Mouse (Mus musculus) cerebellum, adult 2 months (tissue): ENCODE data around the gene Zbtb9.

Source experiments
- CTCF ChIP-seq: fragments of 200-500 bp; IDR thresholded peaks from 2 replicates; pipeline ENCODE4 v1.5.1; 2011; ENCODE audit warnings: low read depth, mild to moderate bottlenecking, control low read depth, low read length, moderate library complexity, borderline replicate concordance; ENCODE audit not compliant: insufficient read depth
- POLR2A ChIP-seq: fragments of 200-500 bp; IDR thresholded peaks from 2 replicates; pipeline ENCODE4 v1.6.1; 2011; ENCODE audit warnings: low read length, control low read depth, borderline replicate concordance; ENCODE audit not compliant: insufficient read depth

DNA sequence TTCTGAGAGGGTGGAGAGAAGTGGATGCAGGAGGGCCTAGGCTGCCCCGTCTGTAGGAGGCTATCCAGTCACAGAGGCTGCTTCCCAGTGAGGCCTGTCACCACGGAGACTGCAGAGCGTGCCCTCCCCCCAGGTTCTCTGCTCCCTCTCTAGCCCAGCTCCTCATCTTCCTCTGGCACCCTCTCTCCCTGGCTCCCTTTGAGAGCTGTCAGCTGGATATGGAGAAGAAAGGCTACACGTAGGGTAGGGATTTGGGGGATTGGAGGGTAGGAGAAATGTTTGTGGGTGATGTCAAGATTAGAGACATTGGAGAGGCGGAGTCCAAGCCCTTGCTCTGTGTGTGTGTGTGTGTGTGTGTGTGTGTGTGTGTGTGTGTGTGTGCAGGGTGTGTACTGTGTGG, 23.1 kb upstream of the Zbtb9 start:
- TF ChIP-seq CTCF, result no peak
- no peak for TF ChIP-seq POLR2A
